Mouse (Mus musculus) C2C12 (cell line): Measurements from ENCODE around the gene Slc4a11.

Experiments used
- CEBPB ChIP-seq: IDR thresholded peaks from one replicate; pipeline ENCODE4 v1.6.1; 2011; ENCODE audit warnings: low read depth, mild to moderate bottlenecking, control low read depth, moderate library complexity
- CTCF ChIP-seq: IDR thresholded peaks from one replicate; pipeline ENCODE4 v1.5.1; 2011; ENCODE audit not compliant: control insufficient read depth, insufficient read depth, insufficient read length
- FOSL1 ChIP-seq: IDR thresholded peaks from one replicate; pipeline ENCODE4 v1.8.0; 2011; ENCODE audit warnings: mild to moderate bottlenecking, low read length; ENCODE audit not compliant: poor library complexity, insufficient read depth, severe bottlenecking
- MAX ChIP-seq: IDR thresholded peaks from one replicate; pipeline ENCODE4 v1.6.1; 2011; ENCODE audit warnings: mild to moderate bottlenecking, control low read depth
- MYOG ChIP-seq: IDR thresholded peaks from one replicate; pipeline ENCODE4 v1.6.1; 2011; ENCODE audit not compliant: control insufficient read depth, insufficient read length; ENCODE audit errors: extremely low read depth

- no peak for TF ChIP-seq MYOG
- no peak for TF ChIP-seq CTCF
- TF ChIP-seq FOSL1 = no peak
- TF ChIP-seq CEBPB = no peak
- no peak for TF ChIP-seq MAX
These were observed 33.4 kb upstream of the Slc4a11 start for GRCm38 (mm10) chr2:130730746-130731145.
